Mouse (Mus musculus) liver (tissue): ENCODE measurements around the gene Krtap10-10.

Experiments used
- DNase-seq: peaks from one replicate; pipeline ENCODE4 v3.0.0-alpha.2; 2020; ENCODE audit warnings: mixed read lengths

The Krtap10-10 gene

DNA sequence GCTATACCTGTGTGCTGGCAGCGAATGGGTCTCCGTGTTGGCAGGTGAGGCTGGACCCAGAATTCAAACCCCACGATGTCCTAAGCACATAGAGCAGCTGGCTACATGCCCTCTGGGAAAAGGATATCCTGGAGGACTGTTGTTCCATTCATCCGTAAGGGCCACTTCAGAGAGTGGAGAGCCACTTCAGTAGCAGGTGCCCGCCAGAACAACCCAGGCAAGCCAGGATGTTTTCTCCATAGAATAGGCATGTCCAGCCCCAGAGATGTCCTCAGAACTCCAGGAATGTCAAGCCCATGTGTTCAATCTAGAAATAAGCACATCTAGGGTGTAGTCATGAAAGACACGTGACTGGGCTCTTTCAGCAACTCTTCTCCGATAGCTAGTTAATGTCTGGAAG is 33.9 kb downstream of the Krtap10-10 start:
- no peak for DNase-seq

DNA sequence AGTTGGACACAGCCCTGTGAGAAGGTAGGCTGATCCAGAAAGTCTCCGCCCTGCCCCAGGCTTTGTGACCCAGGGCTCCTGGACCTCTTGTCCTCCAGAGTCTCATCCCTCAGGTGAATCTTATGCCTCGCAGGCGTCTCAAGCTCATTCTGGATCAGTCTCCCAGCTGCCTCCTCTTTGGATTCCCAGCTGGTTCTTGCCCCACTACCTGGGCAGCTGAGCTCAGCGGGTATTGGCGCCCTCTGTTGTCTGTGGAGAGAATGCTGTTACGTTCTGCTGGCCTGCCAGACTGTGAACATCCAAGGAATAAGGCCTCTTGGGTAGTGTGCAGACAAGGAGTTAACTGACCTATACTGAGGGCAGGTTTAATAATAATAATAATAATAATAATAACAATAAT is 43.2 kb downstream of the Krtap10-10 start:
- DNase-seq = peak; percentile 12

DNA sequence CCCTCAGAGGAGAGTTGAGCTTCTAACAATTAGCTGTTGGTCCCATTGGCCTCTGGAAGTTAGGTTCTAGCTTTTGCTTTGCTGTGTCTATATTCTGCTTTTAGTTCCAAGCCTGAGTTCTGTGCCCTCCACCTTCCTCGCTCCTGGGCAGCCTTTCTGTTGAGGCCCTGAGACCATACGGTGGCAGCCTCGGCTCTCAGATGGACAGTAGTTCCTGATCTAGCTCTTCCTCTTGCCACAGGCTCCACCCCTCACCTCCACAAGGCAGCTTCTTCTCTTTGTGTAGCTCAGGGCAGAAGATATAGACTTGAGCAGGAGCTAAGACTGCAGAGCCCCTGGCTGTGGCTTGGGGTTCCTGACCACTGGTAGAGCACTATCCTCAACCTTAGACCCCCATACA is 44.6 kb downstream of the Krtap10-10 start:
- no peak for DNase-seq

DNA sequence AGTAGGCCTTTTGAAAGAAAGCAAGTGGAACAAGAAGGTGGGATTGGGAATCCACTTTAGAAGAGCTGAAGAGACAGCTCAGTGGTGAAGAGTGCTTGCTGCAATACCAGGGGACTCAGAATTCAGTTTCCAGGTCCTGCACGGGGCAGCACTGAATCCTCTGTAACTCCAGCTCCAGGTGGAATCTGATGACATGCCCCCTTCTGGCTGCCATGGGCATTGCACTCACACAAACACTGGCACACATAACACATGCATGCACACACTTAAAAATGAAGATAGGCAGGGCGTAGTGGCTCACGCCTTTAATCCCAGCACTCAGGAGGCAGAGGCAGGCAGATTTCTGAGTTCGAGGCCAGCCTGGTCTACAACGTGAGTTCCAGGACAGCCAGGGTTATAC is 46.8 kb downstream of the Krtap10-10 start:
- DNase-seq = no peak

DNA sequence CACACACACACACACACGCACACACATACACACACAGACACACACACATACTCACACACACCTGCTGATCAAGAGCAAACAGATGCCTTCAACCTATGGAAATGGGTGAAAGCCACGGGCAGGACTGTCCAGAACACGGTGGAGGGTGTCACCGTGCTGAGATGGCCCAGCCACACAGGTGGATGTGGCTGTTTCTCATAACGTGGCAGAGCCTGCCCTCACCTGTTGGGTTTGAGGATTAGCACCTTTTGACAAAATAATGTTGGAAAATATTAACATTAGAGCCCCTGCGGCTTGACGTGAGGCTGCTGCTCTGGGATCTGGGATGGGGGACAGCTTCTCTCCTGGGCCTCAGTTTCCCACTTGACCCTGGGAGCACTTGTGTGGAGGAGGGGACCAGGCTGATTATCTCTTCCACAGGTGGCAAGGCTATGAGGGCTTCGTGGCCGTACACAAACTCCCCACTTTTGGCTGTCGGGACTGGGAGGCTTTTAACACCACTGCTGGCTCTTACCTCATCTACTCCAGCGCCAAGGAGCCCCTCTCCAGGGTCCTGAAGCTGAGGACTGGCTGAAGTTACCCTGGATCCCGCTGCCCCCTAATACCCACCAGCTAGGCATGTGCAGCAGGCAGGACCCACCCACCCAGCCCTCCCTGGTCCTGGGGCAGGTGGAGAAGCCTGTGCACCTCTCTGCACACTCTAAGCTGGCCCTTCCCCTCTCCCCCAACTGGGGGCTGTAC is 50.4 kb downstream of the Krtap10-10 start:
- DNase-seq = peak; percentile 17
